Mouse (Mus musculus) thymus, postnatal 25 days (tissue): ENCODE measurements around the gene Fry.

Experiments
- DNase-seq: peaks from one replicate; pipeline ENCODE4 v3.0.0; 2022

Fry gene

GRCm38 (mm10) chr5:150229776-150230175 is 111.3 kb downstream of the Fry start:
- no peak for DNase-seq

- DNase-seq, result peak; percentile 16
Measured at GRCm38 (mm10) chr5:150232159-150233150, 114.0 kb downstream of the Fry start.

- peak; percentile 54 for DNase-seq
Measured at GRCm38 (mm10) chr5:150233154-150233886, 114.9 kb downstream of the Fry start.

GRCm38 (mm10) chr5:150235931-150236330 is 117.5 kb downstream of the Fry start:
- no peak for DNase-seq

- DNase-seq, result no peak
Measured at GRCm38 (mm10) chr5:150236597-150236996, 118.2 kb downstream of the Fry start.

GRCm38 (mm10) chr5:150241638-150242037 is 123.2 kb downstream of the Fry start:
- DNase-seq, result no peak

GRCm38 (mm10) chr5:150246737-150247136 is 128.3 kb downstream of the Fry start:
- DNase-seq, result no peak

- no peak for DNase-seq
Measured at GRCm38 (mm10) chr5:150257764-150258163, 139.3 kb downstream of the Fry start.

- DNase-seq, result peak; percentile 28
Measured at GRCm38 (mm10) chr5:150259191-150260053, 141.0 kb downstream of the Fry start.

GRCm38 (mm10) chr5:150260054-150260386 is 141.6 kb downstream of the Fry start:
- no peak for DNase-seq

- no peak for DNase-seq
Measured at GRCm38 (mm10) chr5:150261361-150261760, 142.9 kb downstream of the Fry start.

- no peak for DNase-seq
Measured at GRCm38 (mm10) chr5:150262046-150262716, 143.7 kb downstream of the Fry start.

GRCm38 (mm10) chr5:150262717-150263103 is 144.3 kb downstream of the Fry start:
- no peak for DNase-seq

GRCm38 (mm10) chr5:150263162-150263561 is 144.7 kb downstream of the Fry start:
- DNase-seq, result no peak

- no peak for DNase-seq
Measured at GRCm38 (mm10) chr5:150263656-150264055, 145.2 kb downstream of the Fry start.

- no peak for DNase-seq
Measured at GRCm38 (mm10) chr5:150265005-150265404, 146.6 kb downstream of the Fry start.

- no peak for DNase-seq
Measured at GRCm38 (mm10) chr5:150265953-150266352, 147.5 kb downstream of the Fry start.

GRCm38 (mm10) chr5:150268261-150268660 is 149.8 kb downstream of the Fry start:
- no peak for DNase-seq

GRCm38 (mm10) chr5:150270468-150270867 is 152.0 kb downstream of the Fry start:
- DNase-seq, result no peak

GRCm38 (mm10) chr5:150272173-150272572 is 153.7 kb downstream of the Fry start:
- no peak for DNase-seq

- DNase-seq, result no peak
Measured at GRCm38 (mm10) chr5:150275314-150275713, 156.9 kb downstream of the Fry start.

- DNase-seq, result no peak
Measured at GRCm38 (mm10) chr5:150276611-150277010, 158.2 kb downstream of the Fry start.
